Mouse (Mus musculus) small intestine, adult 2 months (tissue): ENCODE data around the gene Creb1. TPM values are rescaled to one million over a fixed set of nuclear protein-coding genes. Genes with fewer than 3 reads are reported as not detected.
A peak's percentile ranks its signal among the peaks of the same experiment; 100 is the strongest.

Source experiments
- H3K27ac ChIP-seq: fragments of 200-500 bp; 2 replicates; pipeline ENCODE4 v1.5.1; 2012; ENCODE audit warnings: low read depth, low read length, control low read depth, inconsistent platforms; ENCODE audit not compliant: insufficient read depth
- H3K27me3 ChIP-seq: fragments of 200-500 bp; 2 replicates; pipeline ENCODE4 v1.6.1; 2012; ENCODE audit warnings: mild to moderate bottlenecking, moderate library complexity, low read length, inconsistent platforms; ENCODE audit not compliant: control insufficient read depth, insufficient read depth
- H3K36me3 ChIP-seq: fragments of 200-500 bp; 2 replicates; pipeline ENCODE4 v1.6.1; 2012; ENCODE audit warnings: mild to moderate bottlenecking, low read length, control low read depth, inconsistent platforms; ENCODE audit not compliant: control insufficient read depth, insufficient read depth
- H3K4me1 ChIP-seq: fragments of 200-500 bp; 2 replicates; pipeline ENCODE4 v1.6.1; 2012; ENCODE audit warnings: low read length, inconsistent platforms, mixed read lengths; ENCODE audit not compliant: control insufficient read depth, insufficient read depth, insufficient read length
- H3K4me3 ChIP-seq: fragments of 200-500 bp; 2 replicates; pipeline ENCODE4 v1.5.1; 2012; ENCODE audit warnings: low read depth, mild to moderate bottlenecking, control low read depth, inconsistent platforms, low read length, moderate library complexity
- CTCF ChIP-seq: fragments of 200-500 bp; IDR thresholded peaks from 2 replicates; pipeline ENCODE4 v1.5.1; 2012; ENCODE audit warnings: low read depth, mild to moderate bottlenecking, control low read depth, inconsistent platforms, low read length, moderate library complexity, mixed read lengths; ENCODE audit not compliant: insufficient replicate concordance, insufficient read length; ENCODE audit errors: extremely low read depth
- POLR2A ChIP-seq: fragments of 200-500 bp; IDR thresholded peaks from 2 replicates; pipeline ENCODE4 v1.6.1; 2012; ENCODE audit warnings: low read depth, mild to moderate bottlenecking, control low read depth, inconsistent platforms, low read length, moderate library complexity
- WGBS: fragments of 180-500 bp; shearing (Covaris S2); methylation state at CpG from one replicate; pipeline ENCODE4 v1.1.7; 2018; 5-methylcytosine and 5-hydroxymethylcytosine counted together
- polyA plus RNA-seq: library from polyadenylated mRNA; depleted of rRNA; stranded (reverse); fragments of >200 nt; gene quantifications from 2 replicates; pipeline ENCODE4 v1.2.3, GENCODE M21; 2012; rRNA removed

Creb1 gene
- 9.7 and 12.6 TPM in 2 replicates for polyA plus RNA-seq

DNA sequence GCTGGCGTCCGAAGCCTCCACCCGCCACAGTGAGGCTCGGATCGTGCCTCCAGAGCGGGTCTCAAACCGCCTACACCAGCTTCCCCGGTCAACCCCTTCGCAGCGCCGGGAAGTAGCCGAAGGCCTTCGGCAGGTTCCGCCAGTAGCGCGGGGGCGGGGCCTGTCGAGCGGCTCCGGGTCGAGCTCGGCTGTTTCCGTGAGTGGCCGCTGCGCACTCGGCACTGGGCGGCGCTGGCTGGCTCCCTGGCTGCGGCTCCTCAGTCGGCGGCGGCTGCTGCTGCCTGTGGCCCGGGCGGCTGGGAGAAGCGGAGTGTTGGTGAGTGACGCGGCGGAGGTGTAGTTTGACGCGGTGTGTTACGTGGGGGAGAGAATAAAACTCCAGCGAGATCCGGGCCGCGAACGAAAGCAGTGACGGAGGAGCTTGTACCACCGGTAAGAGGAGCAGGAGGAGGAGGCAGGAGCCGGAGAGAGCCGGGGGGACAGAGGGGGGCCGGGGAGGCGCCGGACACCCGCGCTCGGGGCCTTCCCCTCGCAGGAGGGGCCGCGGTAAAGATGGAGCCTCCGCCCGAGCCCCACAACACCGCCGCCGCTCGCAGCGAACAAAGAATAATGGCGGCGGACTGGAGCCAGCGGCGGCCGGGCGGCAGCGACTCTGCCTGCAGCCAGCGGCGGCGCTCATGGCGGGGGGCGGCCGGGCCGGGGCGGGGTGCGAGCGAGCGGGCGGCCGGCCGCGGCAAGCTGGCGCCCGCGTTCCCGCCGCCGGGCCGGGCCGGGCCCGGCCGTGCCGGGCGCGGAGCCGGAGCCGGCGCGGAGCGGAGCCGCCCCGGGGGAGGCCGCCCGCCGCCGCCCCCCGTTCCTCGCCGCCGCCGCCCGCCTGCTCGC is at the start of gene Creb1:
Gene Creb1, plus strand, starts transcription at position 57 of the 882 bp plus-strand sequence.
- Histone ChIP-seq H3K27ac (peak within 1 kb of the TSS; percentile 98), H3K4me3 (peak within 1 kb of the TSS; percentile 90), H3K4me1 (peaks cover 8% of the 10 kb centered on the region; the same call in 1 of the 2 replicates), H3K36me3 (0 out of 2 replicates have a peak, but pooled peaks cover 2% of the 10 kb centered on the region), H3K27me3 (no peaks in the 10 kb centered on the region)
- TF ChIP-seq POLR2A (peak; percentile 82), CTCF (no peak)
- WGBS = 3% methylated on average over 119 of the region's 119 CpGs

DNA sequence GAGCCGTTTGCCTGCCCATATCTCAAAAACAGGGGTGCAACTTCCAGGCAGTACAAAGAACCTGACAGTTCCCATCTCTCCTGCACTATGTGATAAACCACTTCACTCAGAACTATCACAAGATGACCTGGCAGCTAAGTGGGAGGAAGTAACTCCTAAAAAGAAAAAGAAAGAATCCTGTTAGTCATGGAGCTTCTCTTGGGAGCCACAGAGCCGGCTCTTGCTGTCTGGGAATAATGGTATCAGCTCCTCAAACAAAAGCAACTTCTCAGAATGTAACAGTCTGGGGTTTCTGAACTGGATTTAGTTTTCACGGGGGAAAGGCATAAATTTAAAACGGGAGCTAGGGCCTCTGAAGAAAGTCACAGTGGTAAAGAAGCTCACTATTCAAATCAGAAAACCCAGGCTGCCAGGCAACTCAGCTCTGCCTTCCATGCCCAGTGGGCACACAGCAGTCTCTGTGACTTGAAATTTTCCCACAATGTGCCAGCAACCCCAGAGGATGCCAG is 43.9 kb upstream of the Creb1 start:
- H3K4me1 ChIP-seq = no peaks in the 10 kb centered on the region
- no peaks in the 10 kb centered on the region for H3K36me3 ChIP-seq
- no peak overlapping the region for H3K4me3 ChIP-seq
- WGBS = 48% methylated on average over 4 of the region's 4 CpGs
- H3K27ac ChIP-seq = no peak overlapping the region
- no peaks in the 10 kb centered on the region for H3K27me3 ChIP-seq
- TF ChIP-seq CTCF (no peak), POLR2A (no peak)

DNA sequence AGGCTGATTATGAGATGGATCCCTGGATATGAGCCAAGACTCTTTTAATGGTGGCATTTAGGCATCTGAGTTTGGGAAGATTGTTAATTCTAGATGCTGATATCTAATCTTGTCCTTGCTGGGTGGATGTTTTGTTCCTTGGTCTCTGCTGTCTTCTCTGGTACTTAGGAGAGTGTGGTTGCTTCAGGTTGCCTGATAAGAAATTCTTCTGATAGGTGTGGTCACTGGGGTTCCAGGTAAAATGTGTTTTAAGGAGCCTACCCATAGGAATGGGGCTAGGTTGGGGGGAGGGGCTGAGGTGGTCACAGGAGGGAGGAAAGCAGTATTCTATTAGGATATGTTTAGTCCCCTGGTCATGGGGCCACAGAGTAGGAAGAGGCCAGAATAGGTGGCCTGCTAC is 35.6 kb upstream of the Creb1 start:
- H3K4me1 ChIP-seq = no peaks in the 10 kb centered on the region
- TF ChIP-seq POLR2A (no peak), CTCF (no peak)
- H3K27me3 ChIP-seq = no peaks in the 10 kb centered on the region
- no peak overlapping the region for H3K27ac ChIP-seq
- H3K4me3 ChIP-seq = no peak overlapping the region
- no peaks in the 10 kb centered on the region for H3K36me3 ChIP-seq

DNA sequence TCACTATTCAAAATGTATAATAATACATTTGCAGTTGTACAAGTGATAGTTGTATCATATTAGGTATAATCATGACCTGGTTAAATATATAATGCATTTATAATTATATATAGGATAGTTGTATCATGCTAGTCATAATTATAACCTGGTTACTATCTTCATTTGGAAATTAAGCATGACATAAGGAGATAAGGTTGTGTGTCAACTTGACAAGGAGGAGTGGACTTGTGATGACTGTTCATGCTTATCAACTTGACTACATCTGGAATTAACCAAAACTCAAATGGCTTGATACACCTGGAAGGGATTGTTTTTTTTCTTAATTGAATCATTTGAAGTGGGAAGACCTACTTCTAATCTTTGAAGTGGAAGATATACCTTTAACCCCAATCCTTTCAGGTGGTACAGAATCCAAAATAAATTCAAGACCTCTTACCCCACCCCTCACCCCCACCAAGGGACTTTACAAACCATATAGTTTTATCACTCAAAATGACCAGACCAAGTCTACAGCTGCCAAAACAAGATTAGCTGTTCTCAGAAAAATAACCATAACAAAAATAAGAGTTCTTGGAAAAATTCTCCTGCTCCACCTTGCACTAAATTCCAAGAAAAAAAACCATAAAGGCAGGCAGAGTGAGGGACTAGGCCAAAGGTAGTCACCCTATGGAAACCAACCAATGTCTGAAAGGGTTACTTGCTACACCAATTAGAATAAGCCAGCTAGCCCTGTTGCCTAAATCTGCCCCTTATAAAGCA is 30.9 kb upstream of the Creb1 start:
- H3K4me1 ChIP-seq = no peaks in the 10 kb centered on the region

DNA sequence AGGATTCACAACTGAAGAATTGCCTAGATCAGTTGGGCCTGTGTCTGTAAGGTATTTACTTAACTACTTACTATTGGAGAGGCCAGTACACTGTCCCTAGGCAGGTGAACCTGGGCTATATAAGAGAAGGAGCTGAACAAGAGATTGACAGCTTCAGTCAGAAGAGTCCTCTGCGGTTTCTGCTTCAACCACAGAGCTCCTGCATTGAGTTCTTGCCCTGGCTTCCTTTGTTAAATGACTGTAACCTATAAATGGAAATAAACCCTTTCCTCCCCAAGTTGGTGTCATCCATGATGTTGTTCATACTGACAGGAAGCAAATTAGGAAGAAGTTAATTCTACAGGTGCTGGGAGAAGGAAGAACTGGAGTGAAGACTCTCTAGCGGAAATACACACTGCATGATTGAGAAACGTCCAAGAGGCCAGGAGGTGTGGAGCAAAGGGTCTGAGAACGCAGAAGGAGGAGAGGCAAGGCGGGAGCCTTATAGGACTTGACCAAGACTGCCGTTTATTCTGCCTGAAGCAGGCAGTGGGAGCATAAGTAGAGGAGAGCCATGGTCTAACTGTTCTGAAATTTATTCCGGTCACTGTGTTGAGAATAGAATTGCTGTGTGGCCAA is 23.9 kb upstream of the Creb1 start:
- Histone ChIP-seq H3K4me3 (no peak overlapping the region), H3K27ac (no peak overlapping the region)
- 71% methylated on average over 7 of the region's 7 CpGs for WGBS

More for the DNA sequence above, 30.9 kb upstream of the Creb1 start:
- Histone ChIP-seq H3K4me3 (no peak overlapping the region), H3K36me3 (no peaks in the 10 kb centered on the region), H3K27ac (no peak overlapping the region), H3K27me3 (no peaks in the 10 kb centered on the region)
- TF ChIP-seq CTCF = no peak
- no peak for TF ChIP-seq POLR2A

DNA sequence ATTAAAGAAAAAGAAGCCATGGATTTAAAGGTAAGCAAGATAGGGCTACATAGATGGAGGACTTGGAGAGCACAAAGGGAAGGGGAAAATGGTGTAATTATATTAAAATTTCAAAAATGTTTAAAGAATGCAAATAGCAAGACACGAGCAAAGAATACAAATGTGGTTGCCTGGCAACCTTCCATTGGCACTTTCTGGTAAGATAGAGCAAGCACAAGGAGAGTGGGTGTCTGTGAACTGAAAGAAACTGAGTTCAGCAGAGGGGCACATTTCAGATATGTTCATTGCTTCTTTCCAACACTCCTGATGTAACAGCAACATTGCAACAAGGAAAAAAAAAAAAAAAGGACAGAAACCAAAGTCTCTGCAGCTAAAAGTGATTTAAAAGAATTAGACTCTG is 22.8 kb upstream of the Creb1 start:
- no peak overlapping the region for H3K27ac ChIP-seq
- WGBS = 25% methylated on average over 1 of the region's 1 CpGs
- H3K4me3 ChIP-seq = no peak overlapping the region
- no peak for TF ChIP-seq CTCF
- no peak for TF ChIP-seq POLR2A
- H3K4me1 ChIP-seq = no peaks in the 10 kb centered on the region
- no peaks in the 10 kb centered on the region for H3K36me3 ChIP-seq
- no peaks in the 10 kb centered on the region for H3K27me3 ChIP-seq

More for the DNA sequence above, 23.9 kb upstream of the Creb1 start:
- Histone ChIP-seq H3K36me3 (no peaks in the 10 kb centered on the region), H3K4me1 (no peaks in the 10 kb centered on the region), H3K27me3 (no peaks in the 10 kb centered on the region)
- TF ChIP-seq POLR2A (no peak), CTCF (no peak)

DNA sequence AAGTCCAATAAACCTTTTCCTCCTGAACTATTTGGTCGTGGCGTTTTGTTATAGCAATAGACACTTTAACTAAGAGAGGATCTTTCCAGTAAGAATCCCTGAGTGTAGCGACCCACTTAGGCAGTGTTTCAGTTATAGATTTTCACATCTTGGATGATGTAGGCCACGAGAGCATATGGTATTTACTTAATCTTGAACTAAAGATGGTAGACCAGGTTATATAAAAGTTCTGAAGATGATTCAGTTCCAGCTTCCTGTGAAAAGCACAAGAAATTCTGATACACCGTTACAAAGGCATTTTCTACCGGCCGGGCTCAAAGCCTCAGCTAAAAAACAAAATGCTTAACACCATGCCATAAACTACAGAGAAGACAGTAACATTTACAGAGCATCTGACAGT is 18.3 kb upstream of the Creb1 start:
- Histone ChIP-seq H3K27ac (no peak overlapping the region), H3K36me3 (no peaks in the 10 kb centered on the region), H3K27me3 (no peaks in the 10 kb centered on the region), H3K4me1 (no peaks in the 10 kb centered on the region), H3K4me3 (no peak overlapping the region)
- WGBS = 85% methylated on average over 7 of the region's 7 CpGs
- no peak for TF ChIP-seq POLR2A
- TF ChIP-seq CTCF = no peak
